Mouse (Mus musculus): ENCODE results near the gene Igll1.

DNA sequence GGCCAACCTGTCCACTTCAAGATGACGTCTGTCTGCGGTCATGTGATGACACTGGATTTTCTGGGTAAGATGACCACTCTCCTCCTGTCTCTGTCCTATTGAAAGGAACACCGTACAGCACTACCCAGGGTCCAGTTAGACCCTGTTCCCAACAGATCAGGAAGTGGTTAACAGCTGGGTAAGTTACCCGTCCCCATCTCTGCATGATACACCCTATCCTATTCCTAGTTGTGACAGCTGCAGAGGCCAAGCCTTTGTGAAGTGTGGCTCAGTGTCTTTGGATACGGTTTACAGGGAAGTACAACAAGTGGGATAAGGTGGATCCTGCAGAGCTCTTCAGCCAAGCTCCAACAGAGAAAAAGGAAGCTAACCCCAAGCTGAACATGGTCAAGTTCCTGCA lies 15.2 kb upstream of the Igll1 start:
- no peak for TF ChIP-seq HCFC1 (IDR thresholded peaks at IDR 0.05; ENCODE audit: borderline replicate concordance, insufficient read depth, low read length)
- no peak for TF ChIP-seq MAFK (IDR thresholded peaks at IDR 0.05; ENCODE audit: insufficient read depth, low read depth, low read length)
